Mouse (Mus musculus) liver, postnatal 0 days (tissue): ENCODE measurements around the gene Gm45261.

Experiments
- CTCF ChIP-seq: sonication (generic); IDR thresholded peaks from 2 replicates; pipeline ENCODE4 v1.5.1; 2016; ENCODE audit warnings: antibody characterized with exemption, low read depth
- EP300 ChIP-seq: IDR thresholded peaks from 2 replicates; pipeline ENCODE4 v1.6.1; 2016; ENCODE audit warnings: antibody characterized with exemption, low read depth, mild to moderate bottlenecking

GRCm38 (mm10) chr1:80459477-80459876 is 1.8 kb downstream of the Gm45261 start:
- TF ChIP-seq CTCF (no peak), EP300 (no peak)
